Comparison of ENCODE assay signal across 9 mouse cellular contexts in genomic region chr13:21275021-21275814, GRCm38 (mm10). TPM values are rescaled to one million over a fixed set of nuclear protein-coding genes. Genes with fewer than 3 reads are reported as not detected.
A peak's percentile ranks its signal among the peaks of the same experiment; 100 is the strongest.
DNase-seq lines count a peak whose midpoint lies in the region; ATAC-seq lines count a peak whose summit lies in the region.
"Had no signal": no experiment of that assay in that cellular context is flagged by ENCODE, and none has a peak within 500 bp of the region (broad histone marks: within the 10 kb centered on the region; RNA-seq: fewer than 3 reads in every experiment).

No protein-coding gene starts in this region.

- under 1% methylated on average over 29 of the region's 29 CpGs for WGBS in limb, embryonic 12.5 days
- WGBS in neural tube, embryonic 11.5 days = under 1% methylated on average over 29 of the region's 29 CpGs

- peak overlapping the region; percentile 53 for H3K4me3 ChIP-seq in limb, embryonic 12.5 days (replicated peaks)
- H3K4me3 ChIP-seq in neural tube, embryonic 11.5 days (ENCODE audit: low read depth, low read length) = peak overlapping the region; percentile 63

- H3K36me3 ChIP-seq in limb, embryonic 12.5 days = no peaks in the 10 kb centered on the region
- H3K36me3 ChIP-seq in neural tube, embryonic 11.5 days (ENCODE audit: control insufficient read depth, insufficient read depth, low read length) = no peaks in the 10 kb centered on the region

- H3K9ac ChIP-seq in limb, embryonic 12.5 days (replicated peaks) = peak overlapping the region; percentile 40; the same call in 1 of the 2 replicates
- H3K9ac ChIP-seq in neural tube, embryonic 11.5 days (ENCODE audit: low read length) = peak overlapping the region; percentile 55

- intact Hi-C loops in heart, postnatal 10 days (cut with DNase I) = loop anchor here (2.0 kb wide), 2 partner anchors 74 to 116 kb away; no protein-coding TSS in a partner anchor

- H3K9me3 ChIP-seq in limb, embryonic 12.5 days = no peaks in the 10 kb centered on the region
- no peaks in the 10 kb centered on the region for H3K9me3 ChIP-seq in neural tube, embryonic 11.5 days (ENCODE audit: control insufficient read depth, low read length)

- H3K27me3 ChIP-seq in limb, embryonic 12.5 days = no peaks in the 10 kb centered on the region; the same call in 1 of the 2 replicates
- H3K27me3 ChIP-seq in neural tube, embryonic 11.5 days (ENCODE audit: control insufficient read depth, insufficient read depth, low read length) = no peaks in the 10 kb centered on the region

- peak overlapping the region; percentile 66 for H3K4me2 ChIP-seq in limb, embryonic 12.5 days
- H3K4me2 ChIP-seq in neural tube, embryonic 11.5 days (ENCODE audit: low read depth) = peak overlapping the region; percentile 63

- 0 out of 2 replicates have a peak, but pooled peaks cover 4% of the 10 kb centered on the region for H3K4me1 ChIP-seq in limb, embryonic 12.5 days (replicated peaks)
- H3K4me1 ChIP-seq in neural tube, embryonic 11.5 days (ENCODE audit: control insufficient read depth, insufficient read depth, low read length) = no peaks in the 10 kb centered on the region

- DNase-seq in adrenal gland, postnatal 14 days = peak; percentile 9
- DNase-seq in adrenal gland, adult 18-20 months (ENCODE audit: low spot score in 2 of 2) = no peak
- peak; percentile 67 for DNase-seq in ES-CJ7 (ENCODE audit: low read depth, low spot score)
- DNase-seq in embryo, embryonic 10 days (ENCODE audit: low spot score) = peak; percentile 86
- DNase-seq in heart, postnatal 10 days = peak; percentile 14 to 15
- DNase-seq in neural tube, embryonic 11.5 days (ENCODE audit: low spot score) = peak; percentile 65
- DNase-seq in spleen, adult 18-20 months = no peak

- no peak overlapping the region for H3K27ac ChIP-seq in limb, embryonic 12.5 days
- H3K27ac ChIP-seq in neural tube, embryonic 11.5 days (ENCODE audit: low read depth, low read length) = peak overlapping the region; percentile 14; the same call in 1 of the 2 replicates

- ATAC-seq in limb, embryonic 12.5 days (ENCODE audit: insufficient number of reproducible peaks, insufficient read depth, low FRiP score, low TSS enrichment, low read depth) = peak; percentile 59
- ATAC-seq in neural tube, embryonic 11.5 days (ENCODE audit: insufficient read depth, low FRiP score, low TSS enrichment) = peak; percentile 65

RNA-seq across cellular contexts. Expression of gene Gpx5, which starts 17.3 kb away (rescaled TPM):
- not detected in 2 replicates for total RNA-seq in adrenal gland, postnatal 14 days (2021)
- total RNA-seq in adrenal gland, adult 18-20 months (2021) = not detected
- not detected for total RNA-seq in heart, postnatal 10 days (2021)
- not detected in 2 replicates for polyA plus RNA-seq in limb, embryonic 12.5 days (2016; fragmentation: Nextera tagmentation; extraction: Ambion mirVana)
- polyA plus RNA-seq in neural tube, embryonic 11.5 days (2014; fragmentation: Nextera tagmentation; extraction: Ambion mirVana) = not detected in 2 replicates
- total RNA-seq: liver, adult 2 months had no signal
- polyA plus RNA-seq: liver, adult 2 months had no signal

RNA-seq across cellular contexts. Expression of gene Gpx6, which starts 36.7 kb away (rescaled TPM):
- not detected in 2 replicates for total RNA-seq in adrenal gland, postnatal 14 days (2021)
- not detected for total RNA-seq in adrenal gland, adult 18-20 months (2021)
- total RNA-seq in heart, postnatal 10 days (2021) = not detected
- polyA plus RNA-seq in limb, embryonic 12.5 days (2016; fragmentation: Nextera tagmentation; extraction: Ambion mirVana) = 0.60 and 0.73 TPM in 2 replicates
- polyA plus RNA-seq in neural tube, embryonic 11.5 days (2014; fragmentation: Nextera tagmentation; extraction: Ambion mirVana) = 0.30 TPM in 1 of 2 replicates, not detected in the other

Comparison
In these comparisons a context has a peak if more than half of its experiments do, and no peak if none do; other contexts are left out.
1. DNase-seq: peak in adrenal gland, postnatal 14 days (single experiment), ES-CJ7 (single experiment), embryo, embryonic 10 days (single experiment), heart, postnatal 10 days (2 of 2) and neural tube, embryonic 11.5 days (single experiment); none in adrenal gland, adult 18-20 months (0 of 2) and spleen, adult 18-20 months (0 of 2).